ENCODE assay signal across 22 mouse cellular contexts in genomic region chr12:100680676-100681075, GRCm38 (mm10). TPM values are rescaled to one million over a fixed set of nuclear protein-coding genes. Genes with fewer than 3 reads are reported as not detected.
DNase-seq lines count a peak whose midpoint lies in the region; ATAC-seq lines count a peak whose summit lies in the region.
"Had no signal": no experiment of that assay in that cellular context is flagged by ENCODE, and none has a peak within 500 bp of the region (broad histone marks: within the 10 kb centered on the region; RNA-seq: fewer than 3 reads in every experiment).

No protein-coding gene starts in this region.

- 63% methylated on average over 5 of the region's 5 CpGs for WGBS in limb, embryonic 13.5 days
- WGBS in limb, embryonic 10.5 days: 84% methylated on average over 5 of the region's 5 CpGs

- no peak overlapping the region for H3K9ac ChIP-seq in limb, embryonic 13.5 days
- H3K9ac ChIP-seq: forebrain, embryonic 13.5 days; heart, embryonic 12.5 days; heart, embryonic 15.5 days; hindbrain, embryonic 13.5 days; intestine, embryonic 15.5 days had no signal

- ATAC-seq in limb, embryonic 13.5 days (ENCODE audit: low FRiP score, low read depth): peak; percentile 28; the same call in 1 of the 2 replicates
- ATAC-seq: CD4-positive, CD25-positive, alpha-beta regulatory T cell, adult 4 months; forebrain, embryonic 13.5 days; forebrain, embryonic 16.5 days; hindbrain, embryonic 16.5 days; intestine, embryonic 15.5 days had no signal

- no peak overlapping the region for H3K4me2 ChIP-seq in limb, embryonic 13.5 days (replicated peaks)
- H3K4me2 ChIP-seq: forebrain, embryonic 13.5 days; heart, embryonic 12.5 days; heart, embryonic 15.5 days; hindbrain, embryonic 13.5 days; intestine, embryonic 15.5 days had no signal

- no peak overlapping the region for H3K27ac ChIP-seq in limb, embryonic 13.5 days
- no peak overlapping the region for H3K27ac ChIP-seq in limb, embryonic 10.5 days
- H3K27ac ChIP-seq: forebrain, embryonic 10.5 days; forebrain, embryonic 13.5 days; heart, embryonic 15.5 days; hindbrain, embryonic 10.5 days; hindbrain, embryonic 13.5 days; intestine, embryonic 15.5 days had no signal

- DNase-seq in cerebellum, postnatal 14 days: peak; percentile 40 to 59
- no peak for DNase-seq in cerebellum, postnatal 4 days (ENCODE audit: low spot score in 2 of 2)
- no peak for DNase-seq in limb, embryonic 10.5 days (ENCODE audit: low spot score)
- DNase-seq in R1 (ENCODE audit: low read depth, low spot score): peak; percentile 22
- DNase-seq in lung, postnatal 4 days: no peak
- DNase-seq: adrenal gland, postnatal 10 days; cerebellum, adult 8-10 months; gastrocnemius, postnatal 14 days; heart, adult 18-20 months; heart, postnatal 10 days; heart, postnatal 36 days had no signal

- no peaks in the 10 kb centered on the region for H3K27me3 ChIP-seq in limb, embryonic 13.5 days
- no peaks in the 10 kb centered on the region for H3K27me3 ChIP-seq in limb, embryonic 10.5 days (ENCODE audit: low read depth, poor library complexity, severe bottlenecking)
- H3K27me3 ChIP-seq: forebrain, embryonic 13.5 days; heart, embryonic 12.5 days; heart, embryonic 15.5 days; hindbrain, embryonic 13.5 days; intestine, embryonic 15.5 days had no signal

- H3K36me3 ChIP-seq in limb, embryonic 13.5 days: no peaks in the 10 kb centered on the region
- no peaks in the 10 kb centered on the region for H3K36me3 ChIP-seq in limb, embryonic 10.5 days
- H3K36me3 ChIP-seq: forebrain, embryonic 10.5 days; heart, embryonic 12.5 days; hindbrain, embryonic 10.5 days; intestine, embryonic 15.5 days had no signal

- 0 out of 2 replicates have a peak, but pooled peaks cover 5% of the 10 kb centered on the region for H3K4me1 ChIP-seq in limb, embryonic 13.5 days
- 0 out of 2 replicates have a peak, but pooled peaks cover 2% of the 10 kb centered on the region for H3K4me1 ChIP-seq in limb, embryonic 10.5 days
- H3K4me1 ChIP-seq: forebrain, embryonic 10.5 days; forebrain, embryonic 13.5 days; hindbrain, embryonic 10.5 days; hindbrain, embryonic 13.5 days; intestine, embryonic 15.5 days had no signal

- no peak overlapping the region for H3K4me3 ChIP-seq in limb, embryonic 13.5 days
- no peak overlapping the region for H3K4me3 ChIP-seq in limb, embryonic 10.5 days
- H3K4me3 ChIP-seq: forebrain, embryonic 10.5 days; forebrain, embryonic 13.5 days; heart, embryonic 12.5 days; heart, embryonic 15.5 days; hindbrain, embryonic 10.5 days; hindbrain, embryonic 13.5 days; intestine, embryonic 15.5 days had no signal

- no peaks in the 10 kb centered on the region for H3K9me3 ChIP-seq in limb, embryonic 13.5 days
- no peaks in the 10 kb centered on the region for H3K9me3 ChIP-seq in limb, embryonic 10.5 days (replicated peaks)
- H3K9me3 ChIP-seq: forebrain, embryonic 10.5 days; forebrain, embryonic 13.5 days; heart, embryonic 12.5 days; heart, embryonic 15.5 days; hindbrain, embryonic 10.5 days; hindbrain, embryonic 13.5 days; intestine, embryonic 15.5 days had no signal

RNA-seq across cellular contexts. Expression of gene Rps6ka5, which starts 46.1 kb away (rescaled TPM):
- polyA plus RNA-seq in limb, embryonic 13.5 days (2015; fragmentation: Nextera tagmentation; extraction: Ambion mirVana): 5.7 and 6.6 TPM in 2 replicates
- 2.8 and 4.3 TPM in 2 replicates for polyA plus RNA-seq in limb, embryonic 10.5 days (2016; fragmentation: Nextera tagmentation; extraction: Ambion mirVana)

Comparison
In these comparisons a context has a peak if more than half of its experiments do, and no peak if none do; other contexts are left out.
1. DNase-seq: peak in cerebellum, postnatal 14 days (2 of 2) and R1 (single experiment); none in cerebellum, postnatal 4 days (0 of 2), limb, embryonic 10.5 days (single experiment) and lung, postnatal 4 days (0 of 2).